Mouse (Mus musculus) CH12.LX (cell line): ENCODE results near the gene Rdh11.

ENCODE experiments used
- CTCF ChIP-seq, 2 experiments: IDR thresholded peaks in 1 of 2; conservative IDR thresholded peaks in 1 of 2; 2 replicates each; pipeline ENCODE4 v1.5.1; 2011 to 2012; ENCODE audit warnings: low read depth in 2 of 2, low read length in 2 of 2, improper control_type of control experiment in 1 of 2, inconsistent platforms in 1 of 2, mild to moderate bottlenecking in 1 of 2, moderate library complexity in 1 of 2
- E2F4 ChIP-seq: IDR thresholded peaks from 2 replicates; pipeline ENCODE4 v1.6.1; 2011; ENCODE audit warnings: low read depth, low read length, improper control_type of control experiment; ENCODE audit not compliant: insufficient replicate concordance
- EP300 ChIP-seq: IDR thresholded peaks from 2 replicates; pipeline ENCODE4 v1.6.1; 2011; ENCODE audit warnings: low read length, improper control_type of control experiment
- KAT2A ChIP-seq: IDR thresholded peaks from 2 replicates; pipeline ENCODE4 v1.6.1; 2012; ENCODE audit warnings: low read length, improper control_type of control experiment, inconsistent platforms; ENCODE audit not compliant: insufficient replicate concordance
- MAFK ChIP-seq: IDR thresholded peaks from 2 replicates; pipeline ENCODE4 v1.6.1; 2011; ENCODE audit warnings: low read length, improper control_type of control experiment; ENCODE audit not compliant: insufficient replicate concordance
- MAZ ChIP-seq: IDR thresholded peaks from 2 replicates; pipeline ENCODE4 v1.6.1; 2012; ENCODE audit warnings: low read depth, mild to moderate bottlenecking, inconsistent platforms, low read length, improper control_type of control experiment, moderate library complexity
- POLR2A ChIP-seq: IDR thresholded peaks from 2 replicates; pipeline ENCODE4 v1.6.1; 2011; ENCODE audit warnings: low read depth, mild to moderate bottlenecking, improper control_type of control experiment, low read length
- ZC3H11A ChIP-seq: IDR thresholded peaks from 2 replicates; pipeline ENCODE4 v1.6.1; 2012; ENCODE audit warnings: low read depth, mild to moderate bottlenecking, inconsistent platforms, low read length, improper control_type of control experiment

DNA sequence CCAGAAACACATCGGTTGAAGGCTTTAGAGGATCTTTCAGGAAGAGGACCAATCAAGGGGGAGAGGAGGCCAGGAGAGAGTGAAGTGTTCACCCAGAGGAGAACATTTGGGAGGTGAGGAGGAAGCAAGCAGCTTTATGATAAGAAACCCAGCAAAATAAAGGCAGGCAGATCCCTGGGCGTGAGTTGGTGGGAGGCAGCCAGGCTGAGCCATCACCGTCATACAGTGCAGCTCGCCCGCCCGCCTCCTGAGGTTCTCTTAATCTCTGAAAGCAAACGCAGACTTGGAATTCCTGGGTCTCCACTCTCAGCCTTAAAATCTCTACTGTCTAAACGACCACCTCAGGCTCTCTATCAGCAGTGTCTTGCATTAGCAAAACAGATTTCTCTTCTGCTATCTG is 57.4 kb downstream of the Rdh11 start:
- no peak for TF ChIP-seq EP300
- no peak for TF ChIP-seq ZC3H11A
- no peak for TF ChIP-seq MAZ
- TF ChIP-seq CTCF (conservative IDR thresholded peaks at IDR 0.05 in 1 of 2, IDR thresholded peaks at IDR 0.05 in 1 of 2; ENCODE audit: low read depth in 2 of 2, low read length in 2 of 2): no peak
- TF ChIP-seq POLR2A: no peak
- no peak for TF ChIP-seq KAT2A
- TF ChIP-seq MAFK: no peak
- no peak for TF ChIP-seq E2F4
